Mouse (Mus musculus): ENCODE measurements at regions not wholly inside any gene's neighbourhood (a gene's known extent, or its start where the extent isn't known, plus 50 kb on each side); places are given as distances from the start of the nearest gene placed in this dataset.
A peak's percentile ranks its signal among the peaks of the same experiment; 100 is the strongest.

GRCm38 (mm10) chr3:60409283-60409633 is 63.4 kb upstream of the Mbnl1 start:
- DNase-seq (ENCODE audit: low spot score): peak; percentile 42

GRCm38 (mm10) chr3:60411746-60412145 is 60.9 kb upstream of the Mbnl1 start:
- DNase-seq (ENCODE audit: low spot score): no peak

GRCm38 (mm10) chr3:60412206-60412605 is 60.4 kb upstream of the Mbnl1 start:
- no peak for DNase-seq (ENCODE audit: low spot score)

- DNase-seq (ENCODE audit: low spot score): no peak
Observed at GRCm38 (mm10) chr3:60413749-60414148, 58.9 kb upstream of the Mbnl1 start.

- no peak for DNase-seq (ENCODE audit: low spot score)
Observed at GRCm38 (mm10) chr3:60417001-60417400, 55.6 kb upstream of the Mbnl1 start.

GRCm38 (mm10) chr3:60418652-60419051 is 54.0 kb upstream of the Mbnl1 start:
- no peak for DNase-seq (ENCODE audit: low spot score)

- no peak for DNase-seq (ENCODE audit: low spot score)
Observed at GRCm38 (mm10) chr3:60419216-60419615, 53.4 kb upstream of the Mbnl1 start.

Data from gastrocnemius, adult 18-20 months (tissue).